Mouse (Mus musculus): ENCODE measurements around the gene Ms4a15. TPM values are rescaled to one million over a fixed set of nuclear protein-coding genes. Genes with fewer than 3 reads are reported as not detected.

Gene Ms4a15
- total RNA-seq, 2 experiments from 2014 or later = not detected

Other genes starting within 250 kb of the Ms4a15 start
- under 1 TPM; 0.14 to 0.41 TPM for gene Cd6, start 163.2 kb downstream of the Ms4a15 start, total RNA-seq (2021)
- 1 to 10 TPM; 1.8 to 3.0 TPM for gene Slc15a3, start 153.5 kb downstream of the Ms4a15 start, total RNA-seq (2021)
- gene Tmem132a, start 123.3 kb downstream of the Ms4a15 start, total RNA-seq (2021) = 100 to 1,000 TPM; 221 to 224 TPM
- 10 to 100 TPM; 33.2 to 40.9 TPM for gene Tmem109, start 111.2 kb downstream of the Ms4a15 start, total RNA-seq (2021)
- gene Prpf19, start 98.0 kb downstream of the Ms4a15 start, total RNA-seq (2021) = 100 to 1,000 TPM; 198 to 203 TPM
- gene Zp1, start 72.6 kb downstream of the Ms4a15 start, total RNA-seq (2021) = not detected
- under 1 TPM; 0.29 to 0.32 TPM for gene Ptgdr2, start 56.1 kb downstream of the Ms4a15 start, total RNA-seq (2021)
- gene Ccdc86, start 44.0 kb downstream of the Ms4a15 start, total RNA-seq (2021) = 1 to 10 TPM; 8.9 to 9.5 TPM
- gene Ms4a10, start 18.6 kb downstream of the Ms4a15 start, total RNA-seq (2021) = not detected
- gene Ms4a18, start 24.8 kb upstream of the Ms4a15 start, total RNA-seq (2021) = not detected
- gene Ms4a8a, start 87.9 kb upstream of the Ms4a15 start, total RNA-seq (2021) = not detected
- gene 1700017D01Rik, start 137.6 kb upstream of the Ms4a15 start, total RNA-seq (2021) = not detected
- gene 1700025F22Rik, start 172.1 kb upstream of the Ms4a15 start, total RNA-seq (2021) = not detected
- gene Ms4a13, start 203.5 kb upstream of the Ms4a15 start, total RNA-seq (2021) = not detected
- not detected for gene Ms4a12, start 239.2 kb upstream of the Ms4a15 start, total RNA-seq (2021)